Mouse (Mus musculus): Measurements from ENCODE around the gene Mcat. TPM values are rescaled to one million over a fixed set of nuclear protein-coding genes. Genes with fewer than 3 reads are reported as not detected.

The Mcat gene
- total and polyA plus RNA-seq, 3 experiments = 28.4 to 41.6 (median 41.2) TPM

- Histone ChIP-seq H3K4me1 (ENCODE audit: control insufficient read depth in 1 of 2, insufficient read depth in 2 of 2) (no peaks in the 10 kb centered on the region), H3K27me3 (replicated peaks) (no peaks in the 10 kb centered on the region), H3K79me2 (replicated peaks; ENCODE audit: control insufficient read depth, extremely low read depth, insufficient read depth, poor library complexity, severe bottlenecking) (no peaks in the 10 kb centered on the region), H3K27ac (ENCODE audit: insufficient read depth, low read depth) (no peak overlapping the region), H3K36me3 (replicated peaks in 1 of 2; ENCODE audit: control insufficient read depth in 1 of 2, insufficient read depth in 1 of 2, low read length in 1 of 2) (peaks cover 70 to 96% of the 10 kb centered on the region in 2 experiments), H3K4me2 (ENCODE audit: insufficient read depth, low read depth, poor library complexity, severe bottlenecking) (no peak overlapping the region), H3K4me3 (replicated peaks in 1 of 3; ENCODE audit: low read depth in 2 of 3, low read length in 2 of 3, poor library complexity in 1 of 3) (no peak overlapping the region), H3K9me3 (replicated peaks; ENCODE audit: low read length) (peaks cover 13% of the 10 kb centered on the region), H3K9ac (ENCODE audit: insufficient read depth, low read depth) (no peak overlapping the region)
- TF ChIP-seq MAFK (IDR thresholded peaks at IDR 0.05; ENCODE audit: insufficient replicate concordance, low read length) (no peak), MAZ (IDR thresholded peaks at IDR 0.05; ENCODE audit: low read depth, low read length) (no peak)
- in situ Hi-C loops (cut with MboI; ENCODE audit: low pct_ligation_motif_present, low pct_unique_long_range_greater_than_20kb, low sequenced_read_pairs) = no loop called here
- dilution Hi-C loops (cut with MboI; ENCODE audit: extremely low pct_ligation_motif_present, extremely low pct_unique_long_range_greater_than_20kb, low sequenced_read_pairs) = no loop called here
- no peak for DNase-seq (ENCODE audit: extremely low read depth)
Observed at GRCm38 (mm10) chr15:83582931-83583330, 19.3 kb upstream of the Mcat start.

GRCm38 (mm10) chr15:83576651-83577050 is 13.1 kb upstream of the Mcat start:
- Histone ChIP-seq H3K36me3 (replicated peaks in 1 of 2; ENCODE audit: control insufficient read depth in 1 of 2, insufficient read depth in 1 of 2, low read length in 1 of 2) (peaks cover 73 to 91% of the 10 kb centered on the region in 2 experiments), H3K4me3 (replicated peaks in 1 of 3; ENCODE audit: low read depth in 2 of 3, low read length in 2 of 3, poor library complexity in 1 of 3) (no peak overlapping the region), H3K27ac (ENCODE audit: insufficient read depth, low read depth) (no peak overlapping the region), H3K79me2 (replicated peaks; ENCODE audit: control insufficient read depth, extremely low read depth, insufficient read depth, poor library complexity, severe bottlenecking) (no peaks in the 10 kb centered on the region), H3K27me3 (replicated peaks) (no peaks in the 10 kb centered on the region), H3K9me3 (replicated peaks; ENCODE audit: low read length) (no peaks in the 10 kb centered on the region), H3K9ac (ENCODE audit: insufficient read depth, low read depth) (no peak overlapping the region), H3K4me1 (ENCODE audit: control insufficient read depth in 1 of 2, insufficient read depth in 2 of 2) (no peaks in the 10 kb centered on the region), H3K4me2 (ENCODE audit: insufficient read depth, low read depth, poor library complexity, severe bottlenecking) (no peak overlapping the region)
- TF ChIP-seq JUND (conservative IDR thresholded peaks at IDR 0.05; ENCODE audit: low read depth, low read length) = no peak
- TF ChIP-seq ZKSCAN1 (IDR thresholded peaks at IDR 0.05; ENCODE audit: borderline replicate concordance, low read depth, low read length) = no peak
- no peak for TF ChIP-seq POLR2A (IDR thresholded peaks at IDR 0.05; ENCODE audit: low read depth, low read length)
- no peak for TF ChIP-seq TCF12 (IDR thresholded peaks at IDR 0.05; ENCODE audit: low read depth, low read length)
- no peak for TF ChIP-seq ZNF384 (IDR thresholded peaks at IDR 0.05; ENCODE audit: low read depth, low read length)
- no peak for TF ChIP-seq RAD21 (IDR thresholded peaks at IDR 0.05; ENCODE audit: low read depth, low read length)
- no peak for TF ChIP-seq HCFC1 (IDR thresholded peaks at IDR 0.05; ENCODE audit: low read depth, low read length)
- no peak for TF ChIP-seq SIN3A (IDR thresholded peaks at IDR 0.05; ENCODE audit: low read length)
- TF ChIP-seq ELF1 (IDR thresholded peaks at IDR 0.05; ENCODE audit: low read depth, low read length) = no peak
- TF ChIP-seq EP300 (IDR thresholded peaks at IDR 0.05; ENCODE audit: low read length) = no peak
- TF ChIP-seq NELFE (IDR thresholded peaks at IDR 0.05; ENCODE audit: low read depth, low read length) = no peak
- TF ChIP-seq MAZ (IDR thresholded peaks at IDR 0.05; ENCODE audit: low read depth, low read length) = no peak
- no peak for TF ChIP-seq MXI1 (IDR thresholded peaks at IDR 0.05; ENCODE audit: low read depth, low read length)
- no peak for TF ChIP-seq SMC3 (IDR thresholded peaks at IDR 0.05; ENCODE audit: low read depth, low read length)
- no peak for TF ChIP-seq UBTF (IDR thresholded peaks at IDR 0.05; ENCODE audit: low read depth, low read length)
- DNase-seq (ENCODE audit: extremely low read depth) = no peak
- dilution Hi-C loops (cut with MboI; ENCODE audit: extremely low pct_ligation_motif_present, extremely low pct_unique_long_range_greater_than_20kb, low sequenced_read_pairs) (no loop called here), in situ Hi-C loops (cut with MboI; ENCODE audit: low pct_ligation_motif_present, low pct_unique_long_range_greater_than_20kb, low sequenced_read_pairs) (no loop called here)
